Mouse (Mus musculus) A20 (cell line): ENCODE measurements around the gene Nfic.
A peak's percentile ranks its signal among the peaks of the same experiment; 100 is the strongest.
"Not testable (repeated sequence)": the region's sequence is repeated elsewhere in the genome, so short reads cannot be mapped to it uniquely, and the experiment has no call there.

ENCODE experiments used
- DNase-seq: peaks from one replicate; pipeline ENCODE4 v3.0.0-alpha.2; 2011; ENCODE audit warnings: low read depth, low spot score

Gene Nfic

GRCm38 (mm10) chr10:81460471-81460870, 5.0 kb upstream of the Nfic start:
- DNase-seq, result no peak

- DNase-seq, result no peak
These were observed 4.0 kb upstream of the Nfic start for GRCm38 (mm10) chr10:81459399-81459798.

- no peak for DNase-seq
These were observed 2.8 kb upstream of the Nfic start for GRCm38 (mm10) chr10:81458267-81458666.

DNA sequence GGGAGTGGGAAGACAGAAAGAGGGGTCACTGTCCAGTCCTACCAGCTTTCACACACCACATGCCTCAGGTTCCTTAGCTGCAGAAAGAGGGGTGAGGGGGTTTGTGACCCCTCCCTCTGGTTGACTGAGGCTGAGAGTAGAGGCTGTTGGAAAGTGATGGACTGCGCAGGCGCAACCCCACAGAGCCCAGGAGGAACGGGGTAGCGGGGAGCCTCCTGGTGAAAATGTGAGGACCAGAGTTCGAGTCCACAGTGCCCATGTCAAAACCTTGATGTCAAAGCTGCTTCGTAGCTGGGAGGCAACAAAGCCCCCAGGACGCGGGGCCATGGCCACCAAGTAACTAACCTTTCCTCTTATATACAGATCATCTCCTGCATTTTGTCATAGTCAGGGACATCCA, 2.2 kb upstream of the Nfic start:
- DNase-seq, result no peak

DNA sequence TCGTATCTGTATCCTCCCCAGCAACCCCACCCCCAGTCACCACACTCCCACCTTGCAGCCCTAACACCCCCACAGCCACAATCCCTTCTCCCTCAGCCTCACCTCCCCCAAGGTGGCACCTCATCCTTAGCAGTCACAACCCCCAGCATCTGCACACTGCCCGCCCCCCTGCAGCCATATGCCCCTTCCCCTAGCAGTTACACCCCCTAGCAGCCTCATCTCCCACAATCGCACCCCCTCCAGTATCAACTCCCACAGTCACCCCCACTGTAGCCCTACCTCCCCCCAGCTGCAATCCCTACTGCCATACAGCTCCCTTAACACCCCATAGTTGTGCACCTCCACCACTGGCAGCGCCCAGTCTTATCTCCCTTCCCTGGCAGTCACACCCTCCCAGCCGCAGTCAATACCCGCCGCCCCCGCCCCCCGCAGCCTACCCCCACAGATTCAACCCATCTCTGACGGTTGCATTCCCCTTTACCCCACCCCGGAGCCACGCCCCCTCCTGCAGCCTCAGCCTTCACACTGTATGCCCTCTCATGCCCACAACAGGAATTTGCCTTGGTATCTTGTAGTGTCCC, 1.6 kb upstream of the Nfic start:
- no peak for DNase-seq

- DNase-seq, result no peak
These were observed 1.3 kb downstream of the Nfic start for GRCm38 (mm10) chr10:81454106-81454505.

- DNase-seq, result no peak
These were observed 2.5 kb downstream of the Nfic start for GRCm38 (mm10) chr10:81452947-81453288.

GRCm38 (mm10) chr10:81452237-81452946, 3.0 kb downstream of the Nfic start:
- no peak for DNase-seq

GRCm38 (mm10) chr10:81451365-81451745, 4.1 kb downstream of the Nfic start:
- DNase-seq, result no peak

GRCm38 (mm10) chr10:81450641-81451364, 4.6 kb downstream of the Nfic start:
- DNase-seq, result no peak

- peak; percentile 85 for DNase-seq
These were observed 5.3 kb downstream of the Nfic start for GRCm38 (mm10) chr10:81450140-81450539.

- not testable (repeated sequence) for DNase-seq
These were observed 9.9 kb downstream of the Nfic start for GRCm38 (mm10) chr10:81445516-81445915.

GRCm38 (mm10) chr10:81441019-81441418, 14.4 kb downstream of the Nfic start:
- peak; percentile 33 for DNase-seq

GRCm38 (mm10) chr10:81435436-81435835, 20.0 kb downstream of the Nfic start:
- DNase-seq, result no peak

GRCm38 (mm10) chr10:81434361-81435263, 20.8 kb downstream of the Nfic start:
- DNase-seq, result peak; percentile 83

- peak; percentile 91 for DNase-seq
These were observed 21.7 kb downstream of the Nfic start for GRCm38 (mm10) chr10:81433541-81434289.

DNA sequence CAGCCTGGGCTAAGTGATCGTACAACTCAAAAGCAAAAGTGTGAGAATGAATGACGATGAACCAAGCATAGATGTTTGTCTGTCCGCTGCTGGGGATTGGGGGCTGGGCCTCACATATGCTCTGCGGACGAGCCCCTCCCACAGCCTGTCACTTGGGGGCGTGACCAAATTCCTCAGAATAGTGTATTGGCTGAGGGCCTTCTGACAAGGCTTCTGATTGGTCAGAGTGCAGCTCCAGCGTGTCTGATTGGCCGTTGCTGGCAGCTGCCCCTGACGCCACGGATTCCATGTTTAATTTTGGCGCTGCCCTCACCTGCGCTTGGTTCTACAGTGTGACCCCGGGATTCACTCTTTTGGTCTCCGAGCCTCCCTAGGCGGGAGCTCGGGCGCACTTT, 22.6 kb downstream of the Nfic start:
- peak; percentile 98 for DNase-seq

GRCm38 (mm10) chr10:81432169-81432867, 23.1 kb downstream of the Nfic start:
- no peak for DNase-seq

DNA sequence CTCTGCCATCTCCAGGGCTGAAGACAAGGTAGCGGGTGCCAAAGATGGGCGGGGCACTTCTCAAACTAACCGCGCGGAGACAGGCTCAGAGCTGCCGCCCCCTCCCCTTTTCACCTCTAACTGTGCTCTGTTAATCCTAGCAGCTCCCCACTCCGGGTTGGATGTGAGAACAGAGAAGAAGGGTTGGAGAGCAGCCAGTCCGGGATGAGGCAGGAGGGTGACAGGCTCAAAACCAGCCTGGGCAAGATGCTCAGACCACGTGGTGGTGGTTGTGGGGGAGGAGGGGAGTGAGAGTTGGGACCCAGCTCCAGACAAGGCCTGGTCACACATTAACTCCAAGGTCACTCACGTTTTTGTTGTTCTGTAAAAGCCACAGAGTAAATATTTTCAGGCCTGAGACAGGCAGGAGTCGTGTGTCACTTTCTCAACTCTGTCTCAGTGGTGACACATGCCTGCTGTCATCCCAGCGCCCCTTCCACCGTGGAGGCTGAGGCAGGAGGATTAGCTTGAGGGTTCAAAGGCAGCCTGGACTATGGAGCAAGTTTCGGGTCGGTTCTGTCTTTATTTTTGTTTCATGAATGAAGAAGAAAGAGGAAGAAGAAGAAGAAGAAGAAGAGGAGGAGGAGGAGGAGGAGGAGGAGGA, 23.8 kb downstream of the Nfic start:
- peak; percentile 65 for DNase-seq
